Mouse (Mus musculus) cerebellum, adult 2 months (tissue): ENCODE measurements around the gene Cdrt4.

Source experiments
- CTCF ChIP-seq: fragments of 200-500 bp; IDR thresholded peaks from 2 replicates; pipeline ENCODE4 v1.5.1; 2011; ENCODE audit warnings: low read depth, mild to moderate bottlenecking, control low read depth, low read length, moderate library complexity, borderline replicate concordance; ENCODE audit not compliant: insufficient read depth
- POLR2A ChIP-seq: fragments of 200-500 bp; IDR thresholded peaks from 2 replicates; pipeline ENCODE4 v1.6.1; 2011; ENCODE audit warnings: low read length, control low read depth, borderline replicate concordance; ENCODE audit not compliant: insufficient read depth

DNA sequence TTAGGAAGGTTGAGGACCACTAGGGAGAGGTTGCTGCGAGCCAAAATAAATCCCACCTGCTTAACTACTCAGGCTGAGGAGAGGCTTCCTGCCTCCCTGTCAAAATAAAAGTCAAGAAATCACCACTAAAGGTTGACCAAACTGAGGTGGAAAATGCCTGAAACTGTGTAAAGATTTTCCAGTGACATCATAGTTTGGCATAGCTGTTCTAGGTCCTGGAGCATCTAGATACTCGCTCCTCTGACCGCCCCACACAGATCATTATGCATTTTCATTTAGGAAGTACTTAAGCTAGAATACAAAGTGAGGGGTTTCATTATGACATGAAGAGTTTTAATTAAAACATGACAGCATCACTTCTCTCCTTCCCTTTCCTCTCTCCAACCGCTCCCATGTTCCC is 12.3 kb downstream of the Cdrt4 start:
- TF ChIP-seq POLR2A (no peak), CTCF (no peak)
